Comparison of ENCODE assay signal across 9 mouse cellular contexts in genomic region chr1:55406531-55407375, GRCm38 (mm10). TPM values are rescaled to one million over a fixed set of nuclear protein-coding genes. Genes with fewer than 3 reads are reported as not detected.
DNase-seq lines count a peak whose midpoint lies in the region; ATAC-seq and TF ChIP-seq lines count a peak whose summit lies in the region.
"Had no signal": no experiment of that assay in that cellular context is flagged by ENCODE, and none has a peak within 500 bp of the region (broad histone marks: within the 10 kb centered on the region; RNA-seq: fewer than 3 reads in every experiment).

No protein-coding gene starts in this region.

- peak overlapping the region in 1 of 3 experiments; percentile 65 for H3K4me3 ChIP-seq in CH12.LX (replicated peaks in 1 of 3; ENCODE audit: low read depth in 2 of 3, low read length in 2 of 3, poor library complexity in 1 of 3)
- peak overlapping the region; percentile 77 to 82 for H3K4me3 ChIP-seq in heart, embryonic 14.5 days (ENCODE audit: control insufficient read depth in 1 of 2, insufficient read depth in 1 of 2, low read depth in 1 of 2, low read length in 2 of 2)
- H3K4me3 ChIP-seq in kidney, embryonic 16.5 days (ENCODE audit: low read length): peak overlapping the region; percentile 81
- H3K4me3 ChIP-seq in lung, adult 2 months (replicated peaks; ENCODE audit: extremely low read depth, low read depth, low read length): peak overlapping the region; percentile 72

- H3K36me3 ChIP-seq in CH12.LX (replicated peaks in 1 of 2; ENCODE audit: control insufficient read depth in 1 of 2, insufficient read depth in 1 of 2, low read length in 1 of 2): no peaks in the 10 kb centered on the region
- H3K36me3 ChIP-seq in heart, embryonic 14.5 days (ENCODE audit: control insufficient read depth, insufficient read depth, low read length): no peaks in the 10 kb centered on the region
- H3K36me3 ChIP-seq in kidney, embryonic 16.5 days (ENCODE audit: insufficient read depth, low read length): 0 out of 2 replicates have a peak, but pooled peaks cover 2% of the 10 kb centered on the region

- H3K9me3 ChIP-seq in CH12.LX (replicated peaks; ENCODE audit: low read length): no peaks in the 10 kb centered on the region
- H3K9me3 ChIP-seq in heart, embryonic 14.5 days (ENCODE audit: control insufficient read depth, low read length): no peaks in the 10 kb centered on the region
- no peaks in the 10 kb centered on the region; the same call in 1 of the 2 replicates for H3K9me3 ChIP-seq in kidney, embryonic 16.5 days (ENCODE audit: low read length)

- no peak overlapping the region for H3K9ac ChIP-seq in CH12.LX (ENCODE audit: insufficient read depth, low read depth)
- peak overlapping the region; percentile 73 for H3K9ac ChIP-seq in heart, embryonic 14.5 days (ENCODE audit: low read length)
- H3K9ac ChIP-seq in kidney, embryonic 16.5 days (replicated peaks; ENCODE audit: low read length): peak overlapping the region; percentile 71

- no peak for TF ChIP-seq CTCF in CH12.LX (conservative IDR thresholded peaks at IDR 0.05 in 1 of 2, IDR thresholded peaks at IDR 0.05 in 1 of 2; ENCODE audit: low read depth in 2 of 2, low read length in 2 of 2)
- no peak for TF ChIP-seq CTCF in lung, adult 2 months (IDR thresholded peaks at IDR 0.05; ENCODE audit: insufficient read depth, low read length)

- in situ Hi-C loops in CH12.LX (cut with MboI; ENCODE audit: low pct_ligation_motif_present, low pct_unique_long_range_greater_than_20kb, low sequenced_read_pairs): loop anchor here (10.0 to 25.0 kb wide), 2 partner anchors 328 to 456 kb away; no protein-coding TSS in a partner anchor

- TF ChIP-seq EP300 in CH12.LX (IDR thresholded peaks at IDR 0.05; ENCODE audit: low read length): no peak

- peak overlapping the region; percentile 35 for H3K4me2 ChIP-seq in CH12.LX (ENCODE audit: insufficient read depth, low read depth, poor library complexity, severe bottlenecking)
- H3K4me2 ChIP-seq in heart, embryonic 14.5 days (ENCODE audit: low read length): peak overlapping the region; percentile 99
- peak overlapping the region; percentile 76 for H3K4me2 ChIP-seq in kidney, embryonic 16.5 days (replicated peaks; ENCODE audit: low read depth, low read length)

- H3K27ac ChIP-seq in CH12.LX (ENCODE audit: insufficient read depth, low read depth): no peak overlapping the region
- peak overlapping the region in 1 of 2 experiments; percentile 28; a peak in 2 of 4 replicates for H3K27ac ChIP-seq in heart, embryonic 14.5 days (replicated peaks in 1 of 2; ENCODE audit: control insufficient read depth in 1 of 2, insufficient read depth in 1 of 2, low read depth in 2 of 2, low read length in 2 of 2)
- peak overlapping the region; percentile 52 for H3K27ac ChIP-seq in kidney, embryonic 16.5 days (ENCODE audit: low read length)

- no peak for TF ChIP-seq POLR2A in CH12.LX (IDR thresholded peaks at IDR 0.05; ENCODE audit: low read depth, low read length)
- TF ChIP-seq POLR2A in lung, adult 2 months (IDR thresholded peaks at IDR 0.05; ENCODE audit: borderline replicate concordance, extremely low read depth, low read depth, low read length): no peak

- 3% methylated on average over 33 of the region's 35 CpGs for WGBS in heart, embryonic 14.5 days
- 2% methylated on average over 35 of the region's 35 CpGs for WGBS in kidney, embryonic 16.5 days
- 3% methylated on average over 35 of the region's 35 CpGs for WGBS in lung, adult 2 months

- H3K27me3 ChIP-seq in CH12.LX (replicated peaks): peaks cover 5% of the 10 kb centered on the region
- peaks cover 13% of the 10 kb centered on the region; the same call in 1 of the 2 replicates for H3K27me3 ChIP-seq in heart, embryonic 14.5 days (ENCODE audit: control insufficient read depth, insufficient read depth, low read length)
- H3K27me3 ChIP-seq in kidney, embryonic 16.5 days (ENCODE audit: insufficient read depth, low read length): peaks cover 3% of the 10 kb centered on the region; the same call in 1 of the 2 replicates

- TF ChIP-seq RAD21 in CH12.LX (IDR thresholded peaks at IDR 0.05; ENCODE audit: low read depth, low read length): no peak

- 0 out of 2 replicates have a peak, but pooled peaks have one; percentile 2 for ATAC-seq in heart, embryonic 14.5 days (ENCODE audit: insufficient number of reproducible peaks, insufficient read depth, low FRiP score, low read depth)
- no peak for ATAC-seq in kidney, embryonic 16.5 days (ENCODE audit: low FRiP score, low TSS enrichment)
- ATAC-seq in erythroid progenitor cell, adult 5-6 weeks (replicated peaks; ENCODE audit: low FRiP score, poor library complexity, severe bottlenecking): no peak

- H3K4me1 ChIP-seq in CH12.LX (ENCODE audit: control insufficient read depth in 1 of 2, insufficient read depth in 2 of 2): peaks cover 3 to 9% of the 10 kb centered on the region in 2 experiments; a peak in 3 of 4 replicates
- peaks cover 6 to 7% of the 10 kb centered on the region in 2 experiments; a peak in 3 of 4 replicates for H3K4me1 ChIP-seq in heart, embryonic 14.5 days (ENCODE audit: control insufficient read depth in 2 of 2, insufficient read depth in 2 of 2, low read length in 2 of 2)
- peaks cover 12% of the 10 kb centered on the region for H3K4me1 ChIP-seq in kidney, embryonic 16.5 days (ENCODE audit: insufficient read depth, low read length)
- H3K4me1 ChIP-seq in lung, adult 2 months (ENCODE audit: control insufficient read depth, insufficient read depth, low read length): peaks cover 3% of the 10 kb centered on the region; the same call in 1 of the 2 replicates

- H3K79me2 ChIP-seq in CH12.LX (replicated peaks; ENCODE audit: control insufficient read depth, extremely low read depth, insufficient read depth, poor library complexity, severe bottlenecking): no peaks in the 10 kb centered on the region

- dilution Hi-C loops in CH12.LX (cut with MboI; ENCODE audit: extremely low pct_ligation_motif_present, extremely low pct_unique_long_range_greater_than_20kb, low sequenced_read_pairs): no loop called here

- DNase-seq in CH12.LX (ENCODE audit: extremely low read depth) (no peak), R1 (ENCODE audit: low read depth, low spot score) (peak; percentile 24)
- DNase-seq in embryo, embryonic 10.5 days (ENCODE audit: low spot score): peak; percentile 63
- peak; percentile 31 for DNase-seq in lung, adult 2 months
- DNase-seq in retina, embryonic 14.5 days (ENCODE audit: low spot score): peak; percentile 47

TF ChIP-seq in CH12.LX, 34 proteins besides CTCF, POLR2A, EP300 and RAD21:
- TF ChIP-seq ELF1 (IDR thresholded peaks at IDR 0.05; ENCODE audit: low read depth, low read length): no peak
- no peak for TF ChIP-seq GABPA (IDR thresholded peaks at IDR 0.05; ENCODE audit: insufficient replicate concordance, low read depth, low read length)
- TF ChIP-seq USF2 (conservative IDR thresholded peaks at IDR 0.05; ENCODE audit: low read depth, low read length): no peak
- no peak for TF ChIP-seq MXI1 (IDR thresholded peaks at IDR 0.05; ENCODE audit: low read depth, low read length)
- TF ChIP-seq BHLHE40 (IDR thresholded peaks at IDR 0.05; ENCODE audit: low read depth, low read length): no peak
- no peak for TF ChIP-seq ZC3H11A (IDR thresholded peaks at IDR 0.05; ENCODE audit: low read depth, low read length)
TF ChIP-seq in CH12.LX: peak in this region for 0.

RNA-seq across cellular contexts. Expression of gene Plcl1, which starts 1.0 kb away (rescaled TPM):
- total RNA-seq in CH12.LX (2012; rRNA removed) (under 0.01 and 0.13 TPM in 2 replicates), CH12.LX (2014; rRNA removed) (0.07 and 0.08 TPM in 2 replicates)
- polyA plus RNA-seq in CH12.LX (2012; ENCODE audit: insufficient read length, low read depth): 0.04 and 0.41 TPM in 2 replicates
- polyA plus RNA-seq in heart, embryonic 14.5 days (2014; fragmentation: Nextera tagmentation; extraction: Ambion mirVana): 1.1 and 1.2 TPM in 2 replicates
- polyA plus RNA-seq in kidney, embryonic 16.5 days (2015; fragmentation: Nextera tagmentation; extraction: Ambion mirVana): 3.9 and 4.5 TPM in 2 replicates
- 2.4 and 2.8 TPM in 2 replicates for polyA plus RNA-seq in lung, adult 2 months (2012; rRNA removed)
- total RNA-seq in erythroid progenitor cell, adult 5-6 weeks (2015; ENCODE audit: low replicate concordance): under 0.01 and 1.7 TPM in 2 replicates
- 0.53 TPM in 1 of 2 replicates, not detected in the other for total RNA-seq in erythroid progenitor cell, adult 5-6 weeks (2017; ENCODE audit: low replicate concordance)

RNA-seq across cellular contexts. Expression of gene Boll, which starts 43.5 kb away (rescaled TPM):
- not detected in 2 replicates for total RNA-seq in CH12.LX (2012; rRNA removed)
- total RNA-seq in CH12.LX (2014; rRNA removed): not detected in 2 replicates
- polyA plus RNA-seq in CH12.LX (2012; ENCODE audit: insufficient read length, low read depth): not detected in 2 replicates
- polyA plus RNA-seq in heart, embryonic 14.5 days (2014; fragmentation: Nextera tagmentation; extraction: Ambion mirVana): 0.39 and 0.80 TPM in 2 replicates
- 0.36 and 0.46 TPM in 2 replicates for polyA plus RNA-seq in kidney, embryonic 16.5 days (2015; fragmentation: Nextera tagmentation; extraction: Ambion mirVana)
- polyA plus RNA-seq in lung, adult 2 months (2012; rRNA removed): 0.27 TPM in 1 of 2 replicates, not detected in the other
- not detected in 2 replicates for total RNA-seq in erythroid progenitor cell, adult 5-6 weeks (2015; ENCODE audit: low replicate concordance)
- total RNA-seq in erythroid progenitor cell, adult 5-6 weeks (2017; ENCODE audit: low replicate concordance): not detected in 2 replicates
- polyA plus RNA-seq: frontal cortex, adult 2 months had no signal

Comparison
In these comparisons a context has a peak if more than half of its experiments do, and no peak if none do; other contexts are left out.
1. H3K4me2 ChIP-seq: peak in every context shown above with its lines; median percentile 99 in heart, embryonic 14.5 days; 76 in kidney, embryonic 16.5 days; 35 in CH12.LX.